Mouse (Mus musculus) hindbrain, embryonic 12.5 days (tissue): ENCODE results near the gene Pfkfb3. TPM values are rescaled to one million over a fixed set of nuclear protein-coding genes. Genes with fewer than 3 reads are reported as not detected.

Experiments
- ATAC-seq: fragments of 200-750 bp; cut with Nextera tagmentation; 2 replicates; pipeline ENCODE4 v1.8.0; 2017; ENCODE audit warnings: moderate TSS enrichment; ENCODE audit not compliant: low FRiP score
- H3K27ac ChIP-seq: fragments of 300-500 bp; sonication (generic); 2 replicates; pipeline ENCODE4 v1.5.1; 2016; ENCODE audit warnings: mild to moderate bottlenecking
- H3K27me3 ChIP-seq: fragments of 300-500 bp; sonication (generic); 2 replicates; pipeline ENCODE4 v1.6.1; 2016; ENCODE audit warnings: mild to moderate bottlenecking
- H3K36me3 ChIP-seq: fragments of 300-500 bp; sonication (generic); 2 replicates; pipeline ENCODE4 v1.6.1; 2016; ENCODE audit warnings: mild to moderate bottlenecking
- H3K4me1 ChIP-seq: fragments of 300-500 bp; sonication (generic); 2 replicates; pipeline ENCODE4 v1.6.1; 2016
- H3K4me2 ChIP-seq: fragments of 300-500 bp; sonication (generic); replicated peaks from 2 replicates; pipeline ENCODE4 v1.6.1; 2016; ENCODE audit warnings: mild to moderate bottlenecking
- H3K4me3 ChIP-seq: fragments of 300-500 bp; sonication (generic); 2 replicates; pipeline ENCODE4 v1.5.1; 2016; ENCODE audit warnings: mild to moderate bottlenecking
- H3K9ac ChIP-seq: fragments of 300-500 bp; sonication (generic); 2 replicates; pipeline ENCODE4 v1.6.1; 2016; ENCODE audit warnings: mild to moderate bottlenecking, moderate library complexity
- H3K9me3 ChIP-seq: fragments of 300-500 bp; sonication (generic); replicated peaks from 2 replicates; pipeline ENCODE4 v1.6.1; 2016; ENCODE audit warnings: mild to moderate bottlenecking
- WGBS: fragments of 180-500 bp; shearing (Covaris S2); methylation state at CpG from one replicate; pipeline ENCODE4 v1.1.7; 2016; 5-methylcytosine and 5-hydroxymethylcytosine counted together
- polyA plus RNA-seq: library from polyadenylated mRNA; unstranded; fragments of >200 nt; fragmentation: Nextera tagmentation; extraction: Ambion mirVana; gene quantifications from 2 replicates; pipeline ENCODE4 v1.2.1, GENCODE M21; 2016

Pfkfb3 gene
- polyA plus RNA-seq, 1 experiment from 2014 or later: 20.4 TPM

- no peaks in the 10 kb centered on the region for H3K9me3 ChIP-seq
- H3K27ac ChIP-seq: no peak overlapping the region
- no peak overlapping the region for H3K4me2 ChIP-seq
- no peaks in the 10 kb centered on the region for H3K36me3 ChIP-seq
- no peaks in the 10 kb centered on the region for H3K4me1 ChIP-seq
- H3K4me3 ChIP-seq: no peak overlapping the region
- ATAC-seq: no peak
- no peaks in the 10 kb centered on the region for H3K27me3 ChIP-seq
- WGBS: 85% methylated on average over 3 of the region's 3 CpGs
- no peak overlapping the region for H3K9ac ChIP-seq
These were observed 108.2 kb downstream of the Pfkfb3 start for GRCm38 (mm10) chr2:11445722-11446121.

DNA sequence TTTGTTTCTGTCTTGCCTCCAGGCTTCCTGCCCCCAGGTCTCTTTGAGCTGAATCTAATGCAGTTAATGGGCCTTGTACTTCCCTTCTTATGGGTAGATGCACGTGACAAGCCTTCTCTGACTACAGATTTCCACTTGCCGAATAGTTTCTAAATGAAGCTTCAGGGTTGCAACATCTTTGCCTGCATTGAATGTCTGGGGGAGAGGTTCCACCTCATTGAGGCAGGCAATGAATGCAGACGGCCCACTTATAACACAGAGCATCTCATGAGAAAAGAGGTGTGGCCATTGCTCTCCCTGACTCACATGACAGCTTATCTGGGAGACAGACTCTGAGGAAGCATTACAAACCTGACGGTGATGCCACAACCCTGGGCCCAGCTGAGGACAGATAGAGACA, 112.0 kb downstream of the Pfkfb3 start:
- no peaks in the 10 kb centered on the region for H3K36me3 ChIP-seq
- ATAC-seq: no peak
- 69% methylated on average over 4 of the region's 4 CpGs for whole genome bisulfite sequencing
- no peak overlapping the region for H3K9ac ChIP-seq
- no peak overlapping the region for H3K4me3 ChIP-seq
- H3K27ac ChIP-seq: no peak overlapping the region
- H3K27me3 ChIP-seq: no peaks in the 10 kb centered on the region
- no peak overlapping the region for H3K4me2 ChIP-seq
- no peaks in the 10 kb centered on the region for H3K4me1 ChIP-seq
- no peaks in the 10 kb centered on the region for H3K9me3 ChIP-seq

DNA sequence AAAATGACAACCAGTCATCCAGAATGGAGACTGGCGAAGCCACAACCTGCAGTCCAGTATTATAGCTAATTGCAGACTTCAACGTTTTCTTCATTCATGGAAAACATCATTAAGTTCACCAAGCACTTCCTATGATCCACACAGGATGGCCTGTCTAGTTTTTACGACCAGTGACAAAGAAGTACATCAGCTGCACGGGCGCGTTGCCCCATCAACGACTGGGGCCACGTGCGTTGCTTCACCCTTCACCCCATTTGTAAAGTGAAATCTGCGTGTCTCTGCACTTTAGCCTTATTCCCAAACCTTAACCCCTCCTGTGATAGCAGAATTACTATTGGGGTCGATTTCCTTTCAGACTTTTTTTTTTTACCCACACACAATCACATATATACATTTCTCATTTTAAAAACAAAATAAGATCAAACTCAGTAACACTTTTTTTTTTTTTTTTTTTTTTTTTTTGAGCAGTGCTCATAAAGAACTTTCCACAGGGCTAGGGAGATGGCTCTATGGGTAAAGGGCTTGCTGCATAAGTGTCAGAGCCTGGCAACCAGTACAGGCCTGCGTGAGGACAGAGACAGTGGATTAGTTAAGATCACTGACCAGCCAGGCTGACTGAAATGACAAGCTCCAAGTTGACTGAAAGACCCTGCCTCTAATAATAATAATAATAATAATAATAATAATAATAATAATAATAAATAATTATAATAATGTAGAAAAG, 115.5 kb downstream of the Pfkfb3 start:
- Histone ChIP-seq H3K9me3 (no peaks in the 10 kb centered on the region), H3K27ac (no peak overlapping the region), H3K36me3 (no peaks in the 10 kb centered on the region), H3K4me1 (no peaks in the 10 kb centered on the region), H3K4me2 (no peak overlapping the region), H3K27me3 (no peaks in the 10 kb centered on the region), H3K9ac (no peak overlapping the region), H3K4me3 (no peak overlapping the region)
- no peak for ATAC-seq
- WGBS: 87% methylated on average over 12 of the region's 12 CpGs

GRCm38 (mm10) chr2:11436353-11436752, 117.5 kb downstream of the Pfkfb3 start:
- no peaks in the 10 kb centered on the region for H3K36me3 ChIP-seq
- 90% methylated on average over 11 of the region's 11 CpGs for WGBS
- H3K27me3 ChIP-seq: no peaks in the 10 kb centered on the region
- H3K4me1 ChIP-seq: no peaks in the 10 kb centered on the region
- no peak overlapping the region for H3K4me3 ChIP-seq
- no peak overlapping the region for H3K4me2 ChIP-seq
- H3K9me3 ChIP-seq: no peaks in the 10 kb centered on the region
- no peak overlapping the region for H3K27ac ChIP-seq
- no peak overlapping the region for H3K9ac ChIP-seq
- no peak for ATAC-seq

- H3K4me2 ChIP-seq: no peak overlapping the region
- no peaks in the 10 kb centered on the region for H3K27me3 ChIP-seq
- WGBS: 91% methylated on average over 5 of the region's 5 CpGs
These were observed 120.5 kb downstream of the Pfkfb3 start for GRCm38 (mm10) chr2:11433353-11433752.

DNA sequence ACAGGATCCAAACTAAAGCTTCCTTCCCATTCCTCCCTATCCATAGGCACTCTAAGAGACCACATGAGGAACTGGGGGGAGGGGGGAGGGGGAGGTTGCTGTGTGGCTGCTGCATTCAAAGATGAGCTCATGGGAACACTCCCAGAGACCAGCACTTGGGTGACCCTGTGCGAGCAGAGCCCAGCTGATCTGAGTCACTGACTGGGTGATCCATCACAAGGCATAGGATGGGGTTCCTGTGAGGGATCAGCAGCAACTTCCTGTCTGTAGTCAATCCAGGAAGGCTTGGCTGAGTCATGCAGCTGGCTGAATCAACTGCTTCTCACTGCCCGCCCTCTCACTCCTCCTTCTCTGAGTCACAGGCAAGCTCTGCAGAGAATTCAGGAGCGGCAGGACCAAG, 124.3 kb downstream of the Pfkfb3 start:
- Histone ChIP-seq H3K27me3 (no peaks in the 10 kb centered on the region), H3K9ac (no peak overlapping the region), H3K4me3 (no peak overlapping the region), H3K9me3 (no peaks in the 10 kb centered on the region), H3K4me2 (no peak overlapping the region), H3K36me3 (no peaks in the 10 kb centered on the region), H3K4me1 (peaks cover 4% of the 10 kb centered on the region; the same call in 1 of the 2 replicates), H3K27ac (no peak overlapping the region)
- WGBS: 19% methylated on average over 3 of the region's 3 CpGs
- no peak for ATAC-seq

More at GRCm38 (mm10) chr2:11433353-11433752, 120.5 kb downstream of the Pfkfb3 start:
- Histone ChIP-seq H3K27ac (no peak overlapping the region), H3K36me3 (no peaks in the 10 kb centered on the region), H3K4me3 (no peak overlapping the region), H3K4me1 (no peaks in the 10 kb centered on the region), H3K9ac (no peak overlapping the region), H3K9me3 (no peaks in the 10 kb centered on the region)
- no peak for ATAC-seq

GRCm38 (mm10) chr2:11428621-11429020, 125.3 kb downstream of the Pfkfb3 start:
- Histone ChIP-seq H3K27me3 (no peaks in the 10 kb centered on the region), H3K27ac (no peak overlapping the region), H3K4me3 (no peak overlapping the region), H3K36me3 (no peaks in the 10 kb centered on the region), H3K4me2 (no peak overlapping the region), H3K9ac (no peak overlapping the region), H3K9me3 (no peaks in the 10 kb centered on the region), H3K4me1 (peaks cover 4% of the 10 kb centered on the region; the same call in 1 of the 2 replicates)
- WGBS: 87% methylated on average over 4 of the region's 4 CpGs
- ATAC-seq: no peak

DNA sequence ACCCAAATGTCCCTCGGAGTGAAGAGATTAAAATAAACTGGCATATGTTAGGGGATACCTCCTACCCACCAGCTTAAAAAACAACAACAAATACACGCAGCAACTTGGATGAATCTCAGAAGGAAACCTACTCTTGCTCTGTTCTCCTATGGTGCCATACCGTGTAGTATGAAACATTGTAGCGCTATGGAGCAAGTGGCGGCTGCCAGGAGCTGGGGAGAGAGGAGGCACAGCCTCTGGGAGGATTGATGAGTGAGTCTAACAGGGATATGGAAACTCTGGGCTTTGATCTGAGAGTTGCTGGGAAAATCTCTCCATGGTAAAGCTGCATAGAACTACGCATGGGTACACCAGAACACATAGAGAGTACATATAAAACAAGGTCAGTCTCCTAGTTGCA, 126.3 kb downstream of the Pfkfb3 start:
- Histone ChIP-seq H3K4me2 (no peak overlapping the region), H3K9me3 (no peaks in the 10 kb centered on the region), H3K4me1 (peaks cover 4% of the 10 kb centered on the region; the same call in 1 of the 2 replicates), H3K27me3 (no peaks in the 10 kb centered on the region), H3K9ac (no peak overlapping the region), H3K36me3 (no peaks in the 10 kb centered on the region), H3K27ac (no peak overlapping the region), H3K4me3 (no peak overlapping the region)
- WGBS: 88% methylated on average over 6 of the region's 6 CpGs
- ATAC-seq: no peak

- H3K36me3 ChIP-seq: no peaks in the 10 kb centered on the region
- peaks cover 4% of the 10 kb centered on the region; the same call in 1 of the 2 replicates for H3K4me1 ChIP-seq
- H3K4me2 ChIP-seq: no peak overlapping the region
- no peak overlapping the region for H3K4me3 ChIP-seq
- WGBS: 51% methylated on average over 3 of the region's 3 CpGs
- H3K27me3 ChIP-seq: no peaks in the 10 kb centered on the region
- no peak overlapping the region for H3K9ac ChIP-seq
- ATAC-seq: no peak
- H3K9me3 ChIP-seq: no peaks in the 10 kb centered on the region
- H3K27ac ChIP-seq: no peak overlapping the region
These were observed 127.5 kb downstream of the Pfkfb3 start for GRCm38 (mm10) chr2:11426379-11426778.

- Histone ChIP-seq H3K9me3 (no peaks in the 10 kb centered on the region), H3K4me1 (peaks cover 4% of the 10 kb centered on the region; the same call in 1 of the 2 replicates), H3K9ac (no peak overlapping the region), H3K36me3 (no peaks in the 10 kb centered on the region), H3K4me3 (no peak overlapping the region), H3K4me2 (no peak overlapping the region), H3K27ac (no peak overlapping the region), H3K27me3 (no peaks in the 10 kb centered on the region)
- WGBS: 30% methylated on average over 5 of the region's 5 CpGs
- no peak for ATAC-seq
These were observed 128.3 kb downstream of the Pfkfb3 start for GRCm38 (mm10) chr2:11425421-11426131.

DNA sequence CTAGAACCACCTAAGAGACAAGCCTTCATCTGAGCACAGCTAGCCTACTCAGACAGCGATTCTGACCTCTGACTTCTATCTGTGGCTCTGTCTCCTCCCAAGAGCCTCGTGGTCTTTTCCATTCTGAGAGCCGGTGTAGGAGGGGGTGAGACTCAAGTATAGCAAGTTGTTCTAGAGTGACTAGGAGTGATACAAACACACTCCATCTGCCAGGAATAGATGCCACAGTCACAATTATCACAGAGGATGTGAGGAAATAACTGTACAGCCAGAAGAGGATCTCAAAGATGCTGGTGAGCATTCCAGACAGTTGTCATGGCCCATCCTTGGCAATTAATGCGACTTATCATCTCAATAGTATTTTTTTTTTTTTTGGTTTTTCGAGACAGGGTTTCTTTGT, 129.6 kb downstream of the Pfkfb3 start:
- no peak overlapping the region for H3K4me3 ChIP-seq
- no peak for ATAC-seq
- no peaks in the 10 kb centered on the region for H3K36me3 ChIP-seq
- no peak overlapping the region for H3K4me2 ChIP-seq
- WGBS: 84% methylated on average over 5 of the region's 5 CpGs
- no peaks in the 10 kb centered on the region for H3K9me3 ChIP-seq
- H3K27me3 ChIP-seq: no peaks in the 10 kb centered on the region
- no peak overlapping the region for H3K27ac ChIP-seq
- H3K4me1 ChIP-seq: peaks cover 4% of the 10 kb centered on the region; the same call in 1 of the 2 replicates
- H3K9ac ChIP-seq: no peak overlapping the region

GRCm38 (mm10) chr2:11423421-11423820, 130.5 kb downstream of the Pfkfb3 start:
- H3K4me1 ChIP-seq: peaks cover 4% of the 10 kb centered on the region; the same call in 1 of the 2 replicates
- H3K4me3 ChIP-seq: no peak overlapping the region
- no peak overlapping the region for H3K27ac ChIP-seq
- H3K4me2 ChIP-seq: no peak overlapping the region
- no peak for ATAC-seq
- H3K9me3 ChIP-seq: no peaks in the 10 kb centered on the region
- no peak overlapping the region for H3K9ac ChIP-seq
- no peaks in the 10 kb centered on the region for H3K36me3 ChIP-seq
- H3K27me3 ChIP-seq: no peaks in the 10 kb centered on the region
- WGBS: 71% methylated on average over 2 of the region's 2 CpGs
